Mouse (Mus musculus): ENCODE data around the gene Cetn4.

The Cetn4 gene

DNA sequence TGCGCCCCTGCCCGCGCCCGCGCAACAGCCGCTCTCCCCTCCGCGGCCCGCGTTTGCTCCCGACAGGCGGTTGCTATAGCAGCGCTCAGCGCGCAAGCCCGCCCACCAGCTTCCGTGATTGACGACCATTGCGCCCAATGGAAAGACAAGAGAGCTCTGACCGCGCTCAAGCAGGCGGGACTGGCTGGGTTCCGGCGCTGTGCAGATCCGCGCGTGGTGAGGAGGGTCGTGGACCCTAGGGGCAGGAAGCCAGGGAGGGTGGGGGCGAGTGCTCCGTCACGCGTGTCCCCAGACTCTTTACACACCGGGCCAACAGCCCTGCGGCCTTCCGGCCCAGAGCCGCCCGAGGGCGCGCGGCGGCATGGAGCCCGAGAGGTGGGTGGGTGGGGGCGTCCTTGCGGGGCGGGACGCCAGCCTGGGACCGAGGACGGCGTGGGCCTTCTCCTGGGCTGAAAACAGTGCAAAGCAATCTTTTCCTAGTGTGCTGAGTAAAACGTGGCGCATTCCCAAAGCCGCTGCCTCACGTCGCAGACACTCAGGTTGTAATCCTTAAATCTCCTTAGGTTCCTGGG lies at the start of gene Cetn4, which contains the start of gene Bbs12:
Gene Cetn4 (minus strand): TSS at position 339 of the 572 bp plus-strand sequence.
Gene Bbs12 (plus strand): TSS at position 185 of the 572 bp plus-strand sequence.
- in situ Hi-C loops (cut with MboI, MseI) = loop anchor here (5.0 kb wide), 1 partner anchor 40 kb away; no protein-coding TSS in a partner anchor

DNA sequence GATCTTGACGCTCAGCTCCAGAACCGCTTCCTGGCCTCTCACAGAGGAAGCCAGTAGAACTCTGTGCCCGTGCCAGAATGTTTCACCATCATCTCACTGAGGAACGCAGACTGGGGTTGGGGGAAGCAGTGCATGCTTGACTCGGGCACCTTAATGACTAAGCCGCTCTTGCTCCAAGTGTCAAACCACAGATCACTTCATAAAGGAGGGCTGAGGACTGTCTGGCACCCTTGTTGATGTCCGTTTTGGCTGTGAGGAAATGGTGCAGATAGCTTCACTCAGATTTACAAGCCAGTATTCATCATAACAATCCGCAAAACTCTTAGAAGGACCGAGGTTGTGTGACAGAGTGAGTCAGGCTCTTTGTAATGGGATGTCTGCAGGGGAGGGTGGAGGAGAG lies 48.2 kb upstream of the Cetn4 start:
- in situ Hi-C loops (cut with MboI, MseI) = no loop called here

DNA sequence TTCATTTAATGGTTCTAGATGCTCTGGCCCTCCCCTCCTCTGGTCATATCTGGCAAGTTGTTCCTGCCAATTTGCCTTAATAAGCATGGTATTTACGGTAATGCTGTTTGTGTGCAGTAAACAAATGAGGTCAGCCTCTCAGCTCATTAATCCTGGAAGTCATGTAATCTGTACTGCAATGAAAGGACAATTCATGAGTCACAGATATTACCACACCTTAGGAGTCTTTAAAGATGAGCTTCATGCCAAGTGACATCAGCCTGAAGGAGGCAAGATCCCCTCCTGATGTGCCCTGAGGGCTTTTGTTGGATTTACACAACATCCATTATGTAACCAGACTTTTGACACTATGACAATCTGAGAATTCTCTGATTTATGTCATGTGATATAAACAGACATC lies 42.2 kb upstream of the Cetn4 start:
- in situ Hi-C loops (cut with MboI, MseI) = no loop called here

DNA sequence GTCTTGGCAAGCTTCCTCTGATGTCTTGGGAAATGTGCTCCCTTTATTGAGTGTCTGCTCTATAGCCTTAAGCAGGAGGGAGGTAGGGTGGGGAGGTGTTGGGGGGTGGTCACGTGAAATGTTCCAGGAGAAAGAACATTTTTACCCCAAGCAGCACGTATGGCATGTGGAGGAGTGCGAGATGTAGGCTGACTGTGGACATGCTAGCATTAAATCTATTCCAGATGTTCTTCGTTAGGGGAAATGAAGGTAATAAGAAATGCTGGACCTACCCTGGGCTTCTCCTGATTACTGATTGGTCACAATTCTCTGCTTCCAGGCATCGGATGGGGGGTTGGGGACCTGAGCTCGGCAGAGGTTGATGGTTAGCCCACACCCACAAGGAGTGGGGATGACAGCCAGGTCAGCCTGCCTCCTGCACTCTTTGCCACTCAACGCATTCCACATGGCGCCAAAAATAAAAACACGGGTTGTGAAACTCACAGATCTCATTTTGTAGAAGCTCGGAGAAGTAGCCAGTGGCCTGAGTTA lies 41.5 kb upstream of the Cetn4 start:
- in situ Hi-C loops (cut with MboI, MseI) = no loop called here

DNA sequence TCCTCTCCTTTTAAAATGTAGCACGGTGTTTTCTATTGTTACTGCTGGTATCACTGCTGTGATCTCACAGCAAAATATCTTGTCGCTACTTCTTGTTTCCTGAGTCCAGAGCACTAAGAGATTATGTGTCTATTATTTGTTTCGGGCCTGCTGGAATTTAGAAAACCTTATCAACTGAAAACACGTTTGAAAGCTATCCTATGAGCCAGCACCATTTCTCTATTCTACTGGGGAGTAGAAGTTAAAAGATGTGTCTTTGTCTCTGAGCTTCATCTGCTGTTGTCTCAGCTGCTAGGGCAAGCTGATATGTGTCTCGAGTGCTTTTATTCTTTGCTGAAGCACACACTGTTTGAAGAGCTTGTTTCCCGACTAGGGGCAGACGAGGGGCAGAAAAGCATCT lies 37.9 kb upstream of the Cetn4 start:
- in situ Hi-C loops (cut with MboI, MseI) = no loop called here

DNA sequence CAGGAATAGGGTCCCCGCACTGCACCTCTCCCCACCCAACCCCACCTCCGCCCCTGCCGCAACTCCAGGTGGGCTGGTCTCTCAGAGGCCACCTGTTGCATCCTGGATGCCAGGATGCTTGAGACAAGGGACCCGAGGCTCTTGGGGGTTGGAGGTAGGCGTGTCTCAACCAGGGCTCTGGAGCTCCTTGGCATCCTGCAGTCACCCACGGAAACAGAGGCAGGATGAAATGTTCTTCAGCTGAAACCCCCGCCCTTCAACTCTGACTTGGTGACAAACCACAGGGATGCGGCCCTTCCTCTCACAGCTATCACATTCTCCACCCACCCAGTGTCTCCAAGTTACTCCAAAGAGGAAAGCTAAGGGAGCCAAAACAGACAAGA lies 36.6 kb upstream of the Cetn4 start:
- in situ Hi-C loops (cut with MboI, MseI) = no loop called here

DNA sequence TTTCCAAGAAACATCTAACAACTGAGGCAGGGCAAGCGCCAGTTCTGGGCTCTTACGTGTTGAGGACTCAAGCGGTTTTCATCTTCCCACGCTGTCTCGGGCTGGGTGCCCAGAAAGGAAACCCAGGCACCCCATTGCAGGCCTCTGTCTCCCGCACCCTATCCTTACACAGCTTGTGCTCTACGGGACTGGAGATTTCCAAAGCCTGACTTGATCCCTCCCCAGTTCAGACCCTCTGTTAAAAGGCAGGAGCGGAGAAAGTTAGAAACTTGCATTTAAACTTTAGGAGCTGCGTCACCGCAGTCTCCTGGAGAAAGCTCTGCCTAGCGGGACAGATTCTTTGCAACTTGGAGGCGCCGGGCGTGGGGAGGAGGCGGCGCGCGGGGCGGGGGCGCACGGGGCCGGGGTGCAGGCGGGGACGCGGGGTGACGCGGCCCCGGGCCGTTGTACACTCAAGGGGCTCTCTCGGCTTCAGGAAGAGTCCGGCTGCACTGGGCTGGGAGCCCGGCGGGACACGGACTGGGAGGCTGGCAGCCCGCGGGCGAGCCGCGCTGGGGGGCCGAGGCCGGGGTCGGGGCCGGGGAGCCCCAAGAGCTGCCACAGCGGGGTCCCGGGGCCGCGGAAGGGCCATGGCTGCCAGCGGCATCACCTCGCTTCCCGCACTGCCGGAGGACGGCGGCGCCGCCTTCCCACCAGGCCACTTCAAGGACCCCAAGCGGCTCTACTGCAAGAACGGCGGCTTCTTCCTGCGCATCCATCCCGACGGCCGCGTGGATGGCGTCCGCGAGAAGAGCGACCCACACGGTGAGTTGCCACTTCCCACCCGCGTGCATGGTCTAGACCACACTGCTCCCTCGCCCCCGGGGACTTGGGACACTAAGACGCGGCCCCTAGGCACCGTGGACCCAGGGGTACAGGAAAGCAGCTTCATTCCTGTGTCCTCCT lies 36.0 kb upstream of the Cetn4 start, which contains the start of gene Fgf2:
Gene Fgf2 (plus strand): TSS at position 126 of the 945 bp plus-strand sequence.
- in situ Hi-C loops (cut with MboI, MseI) = no loop called here

DNA sequence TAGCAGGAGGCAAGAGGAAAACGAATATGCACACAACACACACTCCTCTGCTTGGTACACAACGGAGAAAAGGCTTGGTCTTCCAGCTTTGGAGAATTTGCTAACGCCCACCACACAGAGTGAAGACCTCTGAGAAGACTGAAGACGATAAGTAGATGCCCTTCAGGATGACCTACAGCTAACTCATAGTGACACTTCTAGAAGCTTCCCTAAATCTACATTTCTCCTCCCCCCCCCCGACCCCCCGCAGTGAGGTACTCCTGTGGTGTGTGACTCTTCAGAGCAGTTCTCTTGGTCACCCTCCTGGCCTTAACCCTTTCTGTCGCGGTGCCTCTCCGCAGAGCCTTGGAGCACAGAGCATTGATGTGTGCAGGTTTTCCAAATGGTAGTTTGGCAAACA lies 35.2 kb upstream of the Cetn4 start:
- in situ Hi-C loops (cut with MboI, MseI) = no loop called here

DNA sequence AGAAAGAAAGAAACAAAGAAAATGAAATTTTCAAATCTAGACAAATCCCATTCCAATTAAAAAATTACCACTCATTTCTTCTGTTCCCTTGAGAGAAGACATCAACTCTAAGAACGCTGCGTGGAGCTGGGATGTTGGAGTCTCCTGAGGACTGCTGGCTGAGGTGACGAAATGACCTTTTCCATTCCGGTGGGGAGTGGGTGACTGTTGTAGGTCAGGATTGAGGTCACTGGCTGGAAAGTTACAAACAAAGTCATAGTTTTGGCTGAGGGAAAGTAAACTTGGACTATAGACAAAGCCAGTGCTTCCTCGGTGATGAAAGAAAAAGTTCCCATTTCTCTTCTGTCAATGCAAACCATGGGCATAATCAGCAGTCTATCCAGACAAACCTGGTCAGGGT lies 30.3 kb upstream of the Cetn4 start:
- in situ Hi-C loops (cut with MboI, MseI) = no loop called here

DNA sequence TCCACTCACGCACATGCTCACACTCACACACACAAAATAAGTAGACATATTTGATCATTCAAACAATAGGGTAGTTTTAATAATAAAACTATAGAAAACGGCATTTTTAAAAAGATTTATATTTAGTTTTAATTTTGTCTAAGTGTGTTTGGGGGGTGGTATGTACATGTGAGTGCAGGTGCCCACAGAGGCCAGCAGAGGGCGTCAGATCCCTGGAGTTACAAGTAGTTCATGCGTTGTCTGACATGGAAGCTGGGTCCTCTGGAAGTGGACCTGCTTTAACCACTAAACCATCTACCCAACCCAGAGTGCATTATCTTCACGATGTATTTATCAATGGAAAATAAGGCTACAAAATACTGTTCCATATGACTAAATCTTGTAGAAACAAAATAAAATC lies 28.6 kb upstream of the Cetn4 start:
- in situ Hi-C loops (cut with MboI, MseI) = no loop called here

DNA sequence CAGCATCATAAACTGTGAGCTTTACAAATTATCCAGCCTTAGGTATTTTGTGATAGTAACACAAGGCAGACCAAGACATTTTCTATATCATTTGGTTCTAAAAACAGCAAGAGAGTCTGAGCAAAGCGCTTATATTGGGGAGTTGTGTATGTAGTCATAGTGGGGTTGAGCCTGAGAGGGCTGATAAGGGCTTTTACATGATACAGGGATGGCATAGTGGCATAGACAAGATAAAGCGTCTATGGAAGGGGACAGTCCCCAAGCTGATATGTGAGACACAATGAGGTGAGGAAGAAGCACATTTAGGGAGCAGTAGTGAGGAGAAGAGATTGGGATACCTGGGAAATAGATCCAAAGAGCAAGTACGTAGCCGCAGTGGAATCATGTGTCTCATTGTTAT lies 21.5 kb upstream of the Cetn4 start:
- in situ Hi-C loops (cut with MboI, MseI) = no loop called here

DNA sequence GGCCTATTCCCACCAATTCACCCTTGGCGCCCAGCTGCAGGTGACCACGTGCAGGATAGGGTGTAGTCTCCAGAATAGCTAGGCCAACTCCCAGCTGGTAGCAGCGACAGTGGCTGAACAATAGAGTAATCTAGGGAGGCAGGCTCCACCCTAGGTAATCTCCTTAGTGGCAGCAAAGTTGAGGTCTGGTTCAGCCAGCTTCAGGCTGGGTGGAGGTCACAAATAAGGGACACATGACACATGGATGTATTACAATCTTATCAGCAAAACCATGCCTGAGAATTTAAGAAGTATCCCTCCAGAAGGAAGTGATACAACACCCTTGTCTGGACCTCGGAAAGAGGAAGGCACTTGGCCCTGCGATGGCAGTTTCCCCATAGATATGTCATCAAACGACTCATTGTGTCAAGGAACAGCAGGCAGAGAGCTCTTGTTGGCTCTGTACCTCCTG lies 19.5 kb upstream of the Cetn4 start:
- in situ Hi-C loops (cut with MboI, MseI) = no loop called here

DNA sequence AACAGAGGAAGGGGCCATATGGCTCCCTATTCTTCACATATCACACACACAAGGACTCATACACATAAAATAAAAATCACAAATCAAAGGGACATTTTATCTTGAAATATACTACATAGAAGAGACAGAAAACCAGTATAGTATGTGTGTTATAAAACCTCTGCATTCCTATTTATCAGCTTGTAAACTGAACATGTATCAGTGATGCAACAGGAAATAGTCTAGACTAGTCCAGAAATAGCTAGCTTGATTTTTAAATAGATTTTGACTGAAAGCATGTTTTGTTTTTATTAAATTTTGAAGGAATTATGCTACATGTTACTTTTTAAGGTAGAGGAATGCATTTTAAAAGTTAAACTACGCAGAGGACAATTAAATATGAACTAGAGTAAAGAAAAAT lies 17.5 kb upstream of the Cetn4 start:
- in situ Hi-C loops (cut with MboI, MseI) = no loop called here

DNA sequence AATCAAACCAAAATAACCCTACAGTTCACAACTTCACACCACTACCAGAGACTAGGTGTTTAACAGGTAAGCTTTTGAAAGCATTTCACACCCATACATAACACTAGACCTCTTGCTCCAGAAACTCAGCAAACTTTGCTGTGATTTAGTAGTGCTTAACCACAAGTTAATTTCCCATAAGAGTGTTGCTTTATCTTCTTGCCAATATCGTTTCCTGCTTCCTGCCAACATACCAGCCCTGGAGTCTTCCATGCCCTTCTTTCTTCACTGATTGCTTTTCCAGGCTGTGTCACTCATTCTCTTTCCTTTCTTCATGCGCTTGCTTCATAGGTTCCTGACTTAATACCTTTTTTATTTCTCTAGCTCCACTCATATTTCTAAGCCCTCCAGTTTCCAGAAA lies 16.0 kb upstream of the Cetn4 start:
- in situ Hi-C loops (cut with MboI, MseI) = no loop called here

DNA sequence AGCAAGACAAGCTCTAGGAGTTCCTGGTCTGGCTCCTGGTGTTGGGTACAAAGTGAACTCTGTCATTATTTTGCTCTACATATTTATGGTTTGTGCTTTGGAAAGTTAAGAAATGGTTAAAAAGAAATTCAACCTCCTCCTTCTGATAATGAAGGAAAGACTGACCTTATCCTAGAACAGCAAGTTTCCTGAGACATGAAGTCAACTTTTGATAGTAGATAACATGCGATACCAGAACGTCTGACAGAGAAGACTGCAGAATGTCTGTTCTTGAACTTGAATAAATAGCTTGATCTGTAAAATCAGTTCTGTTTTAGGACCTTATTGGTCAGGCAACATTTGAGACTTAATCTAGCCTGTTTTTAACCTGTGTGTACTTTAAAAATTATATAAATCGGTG lies 14.1 kb upstream of the Cetn4 start:
- in situ Hi-C loops (cut with MboI, MseI) = no loop called here

DNA sequence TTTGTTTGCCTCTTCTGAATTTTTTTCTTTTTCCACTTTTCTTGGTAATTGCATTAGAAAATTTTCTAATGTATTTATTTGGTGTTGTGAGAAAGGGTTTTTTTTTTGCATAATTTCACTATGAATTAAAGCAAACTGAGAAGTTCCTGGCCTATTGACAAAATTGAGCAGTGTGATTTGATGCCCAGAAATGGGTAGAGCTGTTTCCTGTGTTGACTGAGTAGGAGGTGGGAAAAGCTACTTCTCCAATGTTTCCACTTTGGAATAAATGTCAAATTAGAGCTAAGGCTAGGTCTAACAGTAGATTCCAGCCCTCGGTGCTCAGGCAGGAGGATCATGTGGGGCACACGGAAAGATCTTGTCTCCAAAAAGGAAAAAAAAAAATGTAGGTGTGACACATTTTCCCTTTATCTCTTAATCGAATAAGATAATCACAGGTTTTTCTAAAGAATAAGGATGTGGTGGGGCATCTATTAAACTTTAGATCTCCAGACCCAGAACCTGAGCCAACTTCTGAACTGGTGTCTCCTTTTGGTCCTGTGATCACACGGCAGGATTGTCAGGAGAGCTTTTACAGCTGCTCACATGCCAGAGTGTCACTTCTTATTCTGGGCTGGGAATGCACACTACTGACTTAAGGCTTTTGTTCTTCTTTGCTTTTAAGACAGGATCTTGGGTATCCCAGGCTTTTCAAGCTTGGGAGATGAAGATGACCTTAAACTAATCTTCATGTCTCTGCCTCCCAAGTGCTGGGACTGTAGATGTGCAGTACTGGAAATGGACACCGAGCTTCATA lies 13.0 kb upstream of the Cetn4 start:
- in situ Hi-C loops (cut with MboI, MseI) = no loop called here

DNA sequence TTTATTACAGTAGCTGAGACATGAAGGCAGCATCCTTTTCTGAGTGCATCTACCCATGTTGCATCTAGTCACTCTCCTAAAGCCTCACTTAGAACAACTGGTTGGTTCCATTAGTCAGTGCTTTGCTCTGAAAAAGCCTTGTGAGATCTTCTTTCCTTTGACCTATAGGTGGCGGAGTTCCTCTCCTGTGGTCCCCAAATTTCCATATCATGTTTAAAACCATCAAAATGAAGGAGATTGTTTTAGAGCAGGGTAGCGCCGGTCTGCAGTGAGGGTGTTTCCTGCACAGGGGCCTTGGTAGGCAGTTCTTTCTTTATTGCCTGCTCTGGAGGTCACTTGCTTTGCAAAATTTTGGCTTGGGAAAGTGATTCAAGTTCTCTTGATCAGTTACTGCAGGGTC lies 11.8 kb upstream of the Cetn4 start:
- in situ Hi-C loops (cut with MboI, MseI) = no loop called here

DNA sequence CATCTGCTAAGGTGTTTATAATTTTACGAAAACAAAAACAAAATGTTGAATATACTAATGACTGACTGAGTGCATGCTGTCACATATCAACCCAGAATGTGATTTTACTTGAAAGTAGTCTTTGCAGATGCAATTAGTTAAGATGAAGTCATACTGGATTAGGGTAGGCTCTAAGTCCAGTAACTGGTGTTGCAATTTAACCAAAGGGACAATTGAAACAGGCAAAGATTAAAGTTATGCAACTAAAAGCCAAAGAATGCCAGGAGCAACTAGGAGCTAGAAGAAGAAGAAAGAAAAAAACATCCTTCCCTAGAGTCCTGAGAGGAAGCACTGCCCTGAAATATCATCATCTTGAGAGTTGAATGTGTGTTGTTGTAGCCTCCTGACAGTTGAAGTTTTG lies 3.7 kb upstream of the Cetn4 start:
- in situ Hi-C loops (cut with MboI, MseI) = no loop called here

DNA sequence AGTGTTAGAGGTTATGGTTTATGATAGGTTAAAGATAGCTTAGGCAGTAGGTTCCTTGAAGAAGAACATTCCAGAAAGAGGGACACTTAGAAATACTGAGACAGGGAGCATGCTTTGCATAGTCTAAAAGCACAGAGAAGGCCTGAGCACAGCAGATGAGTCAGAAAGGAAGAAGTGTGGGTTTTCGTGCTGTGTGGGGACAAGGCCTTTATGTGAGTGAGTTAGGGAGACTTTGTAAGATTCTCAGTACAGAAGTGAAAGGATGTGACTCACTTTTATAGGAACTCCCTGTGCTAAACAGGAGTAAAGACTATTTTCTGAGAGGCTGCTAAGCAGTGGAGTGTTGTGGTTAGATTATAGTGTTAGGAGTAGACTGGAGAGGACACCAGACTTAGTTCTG lies 863 bp upstream of the Cetn4 start:
- in situ Hi-C loops (cut with MboI, MseI) = loop anchor here (5.0 kb wide), 1 partner anchor 41 kb away; no protein-coding TSS in a partner anchor

DNA sequence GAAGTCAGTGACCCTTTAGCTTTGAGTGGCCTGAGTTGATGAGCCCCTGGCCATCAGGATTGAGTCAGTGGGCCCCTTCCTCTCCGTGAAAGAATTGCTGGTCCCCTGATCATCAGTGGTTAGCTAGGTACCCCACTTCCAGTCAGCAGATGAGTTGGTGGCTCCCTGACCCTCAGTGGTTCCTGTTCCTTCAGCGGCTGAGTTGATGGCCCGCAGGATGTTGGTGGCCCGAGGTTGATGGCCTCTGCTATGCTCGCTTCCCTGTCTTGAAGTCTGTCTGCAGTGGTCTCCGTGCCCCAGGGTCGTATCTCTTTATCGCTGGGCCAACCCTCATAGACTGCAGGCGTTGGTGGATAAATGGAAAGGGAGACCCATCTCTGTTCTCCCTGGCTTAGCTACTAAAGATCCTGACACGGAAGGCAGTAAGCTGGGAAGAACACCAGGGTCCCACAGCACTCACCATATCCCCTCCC lies 575 bp downstream of the Cetn4 start:
- in situ Hi-C loops (cut with MboI, MseI) = loop anchor here (5.0 kb wide), 1 partner anchor 40 kb away; no protein-coding TSS in a partner anchor

DNA sequence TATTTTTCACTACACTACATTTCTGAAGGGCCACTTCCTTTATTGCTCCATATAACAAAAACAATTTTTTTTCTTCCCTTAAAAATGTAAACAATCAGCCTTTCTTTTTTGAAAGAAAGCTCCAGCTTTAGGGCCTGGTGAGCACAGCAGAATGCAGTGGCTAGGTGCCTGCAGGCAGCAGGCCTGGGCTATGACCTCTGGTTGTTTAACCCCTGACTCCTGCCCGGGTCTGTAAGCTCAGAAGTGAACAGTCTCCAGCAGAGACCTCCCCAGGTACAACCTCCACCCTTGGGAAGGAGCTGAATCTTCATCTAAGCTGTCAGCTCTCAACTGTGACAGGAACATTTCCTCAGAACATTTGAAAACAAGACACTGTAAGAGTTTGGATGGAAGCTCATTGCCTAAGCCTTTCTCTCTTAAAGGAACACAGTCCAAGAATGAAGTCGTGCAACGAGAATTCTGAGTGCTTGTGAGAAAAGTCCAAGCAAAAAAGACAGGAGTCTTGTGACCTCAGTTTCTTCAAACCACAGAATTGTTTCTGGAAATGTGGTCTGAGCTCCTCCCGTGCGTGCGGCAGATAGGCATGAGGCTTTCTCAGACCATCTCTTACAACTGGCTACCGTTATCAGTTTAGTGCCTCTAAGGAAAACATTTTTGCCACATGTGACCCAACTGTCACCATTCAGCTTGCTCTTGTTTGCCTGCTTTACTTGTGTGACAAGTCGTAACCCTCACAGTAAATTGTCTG lies 8.9 kb downstream of the Cetn4 start:
- in situ Hi-C loops (cut with MboI, MseI) = no loop called here
